In the genomic region with DNA sequence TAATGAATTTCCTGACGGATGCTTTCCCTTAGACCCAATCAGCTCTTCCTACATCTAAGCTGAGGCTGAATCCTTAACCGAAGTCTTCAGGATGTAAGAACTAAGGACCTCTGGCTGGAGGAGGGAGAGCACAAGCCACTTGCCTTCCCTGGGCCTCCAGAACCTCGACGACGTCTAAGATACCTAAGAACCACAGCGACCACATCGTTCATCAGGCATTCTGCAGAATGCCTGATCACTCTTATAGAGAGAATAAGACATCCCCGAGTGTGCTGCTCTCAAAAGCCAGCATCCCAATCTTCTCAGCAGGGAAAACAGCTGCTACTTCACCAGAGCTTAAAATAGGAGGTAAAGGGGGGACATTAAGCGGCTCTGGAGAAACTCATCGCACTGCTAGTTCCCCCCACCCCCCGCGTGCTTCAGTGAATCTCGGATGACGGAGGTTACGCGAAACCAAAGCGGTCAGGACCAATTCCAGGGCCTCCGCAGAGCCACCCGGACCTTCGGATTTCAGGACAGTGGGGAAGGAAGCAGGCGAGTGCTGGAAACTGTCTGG, we compare ENCODE assay signal across 8 mouse cellular contexts. TPM values are rescaled to one million over a fixed set of nuclear protein-coding genes. Genes with fewer than 3 reads are reported as not detected.
DNase-seq lines count a peak whose midpoint lies in the region; ATAC-seq and TF ChIP-seq lines count a peak whose summit lies in the region.

No protein-coding gene starts in this region.

- peak overlapping the region; percentile 92 for H3K27ac ChIP-seq in layer of hippocampus, adult 2 months
- peak overlapping the region; percentile 91 for H3K27ac ChIP-seq in hindbrain, embryonic 11.5 days (ENCODE audit: low read depth, low read length)
- H3K27ac ChIP-seq in macrophage, result peak overlapping the region; percentile 64

- H3K9ac ChIP-seq in hindbrain, embryonic 11.5 days (ENCODE audit: low read depth, low read length), result peak overlapping the region; percentile 91

- peak; percentile 32 for DNase-seq in adrenal gland, postnatal 25 days
- DNase-seq in adrenal gland, adult 18-20 months (ENCODE audit: low spot score in 2 of 2), result no peak
- no peak for DNase-seq in layer of hippocampus, adult 2 months (ENCODE audit: low spot score in 2 of 2)
- no peak for DNase-seq in layer of hippocampus, adult 9-11 months
- peak; percentile 58 for DNase-seq in brain, adult 2 months (ENCODE audit: low read depth, low spot score)
- DNase-seq in hindbrain, embryonic 11.5 days (ENCODE audit: low spot score), result no peak
- DNase-seq in spleen, postnatal 10 days (ENCODE audit: low spot score in 2 of 2), result no peak

- peak overlapping the region; percentile 61 for H3K4me2 ChIP-seq in hindbrain, embryonic 11.5 days (replicated peaks; ENCODE audit: low read depth, low read length)

- no peaks in the 10 kb centered on the region for H3K36me3 ChIP-seq in hindbrain, embryonic 11.5 days (ENCODE audit: control insufficient read depth, insufficient read depth, low read length)
- no peaks in the 10 kb centered on the region for H3K36me3 ChIP-seq in macrophage (ENCODE audit: inconsistent target)

- under 1% methylated on average over 21 of the region's 21 CpGs for WGBS in hindbrain, embryonic 11.5 days
- WGBS in macrophage (ENCODE audit: missing documents), result 2% methylated on average over 21 of the region's 21 CpGs

- peaks cover 50% of the 10 kb centered on the region for H3K79me2 ChIP-seq in macrophage (ENCODE audit: inconsistent target)

- H3K27me3 ChIP-seq in hindbrain, embryonic 11.5 days (ENCODE audit: control insufficient read depth, insufficient read depth, low read length), result no peaks in the 10 kb centered on the region

- no peaks in the 10 kb centered on the region for H3K9me3 ChIP-seq in hindbrain, embryonic 11.5 days (ENCODE audit: control insufficient read depth, low read length)

- no peak for TF ChIP-seq CTCF in layer of hippocampus, adult 2 months (conservative IDR thresholded peaks at IDR 0.05)

- H3K4me1 ChIP-seq in hindbrain, embryonic 11.5 days (replicated peaks; ENCODE audit: control insufficient read depth, insufficient read depth, low read length), result no peaks in the 10 kb centered on the region

- ATAC-seq in hindbrain, embryonic 11.5 days (ENCODE audit: low FRiP score), result no peak

- peak overlapping the region; percentile 71 for H3K4me3 ChIP-seq in layer of hippocampus, adult 2 months
- peak overlapping the region; percentile 89 for H3K4me3 ChIP-seq in hindbrain, embryonic 11.5 days (ENCODE audit: low read depth, low read length)
- peak overlapping the region; percentile 91 for H3K4me3 ChIP-seq in macrophage (ENCODE audit: inconsistent target)

RNA-seq across cellular contexts. Expression of gene Rwdd1, which starts 0.6 kb away (rescaled TPM):
- total RNA-seq in adrenal gland, postnatal 25 days (2021), result 88.3 and 95.6 TPM in 2 replicates
- total RNA-seq in adrenal gland, adult 18-20 months (2021), result 100 to 1,000 TPM in 1 of 2 experiments, 10 to 100 TPM in 1; 88.4 to 101 TPM
- 100 to 1,000 TPM in 1 of 2 experiments, 10 to 100 TPM in 1; 94.7 to 112 TPM for total RNA-seq in layer of hippocampus, adult 2 months (2021)
- 164 and 176 TPM in 2 replicates for polyA plus RNA-seq in hindbrain, embryonic 11.5 days (2014; fragmentation: Nextera tagmentation; extraction: Ambion mirVana)
- total RNA-seq in macrophage (2018; cell fraction: chromatin; rRNA removed), result 10 to 100 TPM in 19 of 26 experiments, 1 to 10 TPM in 7; 2.7 to 31.8 (median 14.5) TPM
- total RNA-seq in macrophage (2018; cell fraction: cytosol; rRNA removed), result 100 to 1,000 TPM in 13 of 26 experiments, 10 to 100 TPM in 13; 63.0 to 135 (median 97.6) TPM
- total RNA-seq in macrophage (2018; cell fraction: nucleus; rRNA removed), result 10 to 100 TPM; 10.1 to 57.6 (median 24.0) TPM
- polyA plus RNA-seq in macrophage (2018), result 67.1 to 157 TPM (median 111 TPM) in 3 replicates

RNA-seq across cellular contexts. Expression of gene Trappc3l, which starts 18.6 kb away (rescaled TPM):
- not detected in 2 replicates for total RNA-seq in adrenal gland, postnatal 25 days (2021)
- total RNA-seq in adrenal gland, adult 18-20 months (2021), result not detected
- total RNA-seq in layer of hippocampus, adult 2 months (2021), result under 1 TPM in 1 of 2 experiments, not detected in 1; 0.39 TPM
- polyA plus RNA-seq in hindbrain, embryonic 11.5 days (2014; fragmentation: Nextera tagmentation; extraction: Ambion mirVana), result not detected in 2 replicates
- not detected for total RNA-seq in macrophage (2018; cell fraction: chromatin; rRNA removed)
- not detected for total RNA-seq in macrophage (2018; cell fraction: cytosol; rRNA removed)
- not detected for total RNA-seq in macrophage (2018; cell fraction: nucleus; rRNA removed)
- not detected in 3 replicates for polyA plus RNA-seq in macrophage (2018)

RNA-seq across cellular contexts. Expression of gene Calhm4, which starts 25.3 kb away (rescaled TPM):
- total RNA-seq in adrenal gland, postnatal 25 days (2021), result not detected in 2 replicates
- not detected for total RNA-seq in adrenal gland, adult 18-20 months (2021)
- total RNA-seq in layer of hippocampus, adult 2 months (2021), result not detected
- not detected in 2 replicates for polyA plus RNA-seq in hindbrain, embryonic 11.5 days (2014; fragmentation: Nextera tagmentation; extraction: Ambion mirVana)
- total RNA-seq in macrophage (2018; cell fraction: chromatin; rRNA removed), result not detected
- not detected for total RNA-seq in macrophage (2018; cell fraction: cytosol; rRNA removed)
- not detected for total RNA-seq in macrophage (2018; cell fraction: nucleus; rRNA removed)
- not detected in 3 replicates for polyA plus RNA-seq in macrophage (2018)

Comparison
In these comparisons a context has a peak if more than half of its experiments do, and no peak if none do; other contexts are left out.
1. DNase-seq: peak in adrenal gland, postnatal 25 days (single experiment) and brain, adult 2 months (single experiment); none in adrenal gland, adult 18-20 months (0 of 2), layer of hippocampus, adult 2 months (0 of 2), layer of hippocampus, adult 9-11 months (single experiment), hindbrain, embryonic 11.5 days (single experiment) and spleen, postnatal 10 days (0 of 2).
2. Peak in every context shown above with its lines, with median percentiles within 50 percentile points of each other: H3K27ac ChIP-seq and H3K4me3 ChIP-seq.